Mouse (Mus musculus) liver, embryonic 12.5 days (tissue): Measurements from ENCODE around the gene Scg3. TPM values are rescaled to one million over a fixed set of nuclear protein-coding genes. Genes with fewer than 3 reads are reported as not detected.
"Not testable (repeated sequence)": the region's sequence is repeated elsewhere in the genome, so short reads cannot be mapped to it uniquely, and the experiment has no call there.

Experiments used
- ATAC-seq: fragments of 200-750 bp; cut with Nextera tagmentation; 2 replicates; pipeline ENCODE4 v1.8.0; 2017; ENCODE audit warnings: moderate number of reproducible peaks, mild to moderate bottlenecking, moderate library complexity
- H3K27ac ChIP-seq: fragments of 300-500 bp; sonication (generic); 2 replicates; pipeline ENCODE4 v1.5.1; 2016; ENCODE audit warnings: mild to moderate bottlenecking
- H3K27me3 ChIP-seq: fragments of 300-500 bp; sonication (generic); replicated peaks from 2 replicates; pipeline ENCODE4 v1.6.1; 2016; ENCODE audit warnings: mild to moderate bottlenecking, moderate library complexity
- H3K36me3 ChIP-seq: fragments of 300-500 bp; sonication (generic); 2 replicates; pipeline ENCODE4 v1.6.1; 2016; ENCODE audit warnings: mild to moderate bottlenecking, moderate library complexity
- H3K4me1 ChIP-seq: fragments of 300-500 bp; sonication (generic); 2 replicates; pipeline ENCODE4 v1.6.1; 2016
- H3K4me2 ChIP-seq: fragments of 300-500 bp; sonication (generic); 2 replicates; pipeline ENCODE4 v1.6.1; 2016; ENCODE audit warnings: mild to moderate bottlenecking, moderate library complexity
- H3K4me3 ChIP-seq: fragments of 300-500 bp; sonication (generic); 2 replicates; pipeline ENCODE4 v1.5.1; 2016; ENCODE audit warnings: mild to moderate bottlenecking, moderate library complexity
- H3K9ac ChIP-seq: fragments of 300-500 bp; sonication (generic); 2 replicates; pipeline ENCODE4 v1.6.1; 2016; ENCODE audit warnings: mild to moderate bottlenecking, moderate library complexity
- H3K9me3 ChIP-seq: fragments of 300-500 bp; sonication (generic); replicated peaks from 2 replicates; pipeline ENCODE4 v1.6.1; 2016; ENCODE audit warnings: mild to moderate bottlenecking, moderate library complexity
- WGBS: fragments of 180-500 bp; shearing (Covaris S2); methylation state at CpG from one replicate; pipeline ENCODE4 v1.1.7; 2016; ENCODE audit not compliant: insufficient replicate concordance; 5-methylcytosine and 5-hydroxymethylcytosine counted together
- polyA plus RNA-seq: library from polyadenylated mRNA; unstranded; fragments of >200 nt; fragmentation: Nextera tagmentation; extraction: Ambion mirVana; gene quantifications from 2 replicates; pipeline ENCODE4 v1.2.1, GENCODE M21; 2016

Gene Scg3
- polyA plus RNA-seq, 1 experiment from 2014 or later, result 0.30 TPM

DNA sequence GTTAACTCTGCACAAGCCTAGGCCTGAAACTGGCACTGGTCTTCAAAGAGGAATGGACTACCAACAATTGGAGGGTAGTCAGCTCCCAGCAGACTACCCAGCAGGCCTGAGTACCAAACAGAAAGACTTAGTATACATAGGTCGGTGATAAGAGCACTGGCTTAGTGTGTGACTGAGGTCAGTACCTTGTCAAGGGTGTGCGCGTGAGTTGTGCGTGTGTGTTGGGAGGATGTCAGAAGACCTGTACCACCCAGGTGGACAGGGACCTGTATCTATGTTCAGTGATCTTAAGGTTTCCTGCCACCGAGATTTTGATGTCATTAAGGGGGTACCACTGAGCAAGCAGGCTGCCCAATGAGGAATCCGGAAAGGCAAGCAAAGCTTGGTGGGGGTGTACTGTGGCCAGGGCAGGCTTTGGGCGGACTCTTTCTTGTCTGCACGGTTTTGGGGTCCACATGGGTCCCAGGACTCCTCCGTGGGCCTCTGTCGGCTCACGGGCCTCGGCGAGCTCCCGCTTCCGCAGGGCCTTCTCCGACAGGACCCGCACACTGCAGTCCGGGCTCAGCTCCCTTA is 58.8 kb downstream of the Scg3 start:
- Histone ChIP-seq H3K9ac (peak overlapping the region; percentile 65), H3K4me1 (peaks cover 8% of the 10 kb centered on the region; the same call in 1 of the 2 replicates), H3K9me3 (no peaks in the 10 kb centered on the region), H3K27ac (no peak overlapping the region), H3K36me3 (no peaks in the 10 kb centered on the region), H3K4me3 (peak overlapping the region; percentile 65), H3K4me2 (peak overlapping the region; percentile 87), H3K27me3 (peaks cover 37% of the 10 kb centered on the region)
- WGBS, result 18% methylated on average over 18 of the region's 18 CpGs
- ATAC-seq, result peak; percentile 48

DNA sequence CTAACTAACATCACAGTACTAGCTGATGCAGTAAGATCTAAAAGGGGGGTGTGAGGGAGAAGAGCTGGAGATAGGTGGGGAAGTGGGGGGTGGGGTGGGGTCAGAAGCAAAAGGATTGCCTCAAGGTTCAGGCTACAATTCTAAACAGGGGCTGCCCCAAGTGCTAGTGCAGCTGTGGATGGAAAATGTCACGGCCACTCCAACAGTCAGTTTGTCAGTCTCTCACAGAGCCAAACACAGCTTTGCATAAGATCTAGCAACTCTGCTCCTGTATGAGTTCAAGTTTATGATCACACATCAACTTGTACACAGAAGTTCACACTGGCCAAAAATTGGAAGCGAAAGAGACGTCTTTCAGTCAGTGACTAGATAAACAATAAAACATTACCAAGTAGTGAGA is 62.4 kb downstream of the Scg3 start:
- WGBS, result 68% methylated on average over 3 of the region's 3 CpGs
- H3K9me3 ChIP-seq, result no peaks in the 10 kb centered on the region

DNA sequence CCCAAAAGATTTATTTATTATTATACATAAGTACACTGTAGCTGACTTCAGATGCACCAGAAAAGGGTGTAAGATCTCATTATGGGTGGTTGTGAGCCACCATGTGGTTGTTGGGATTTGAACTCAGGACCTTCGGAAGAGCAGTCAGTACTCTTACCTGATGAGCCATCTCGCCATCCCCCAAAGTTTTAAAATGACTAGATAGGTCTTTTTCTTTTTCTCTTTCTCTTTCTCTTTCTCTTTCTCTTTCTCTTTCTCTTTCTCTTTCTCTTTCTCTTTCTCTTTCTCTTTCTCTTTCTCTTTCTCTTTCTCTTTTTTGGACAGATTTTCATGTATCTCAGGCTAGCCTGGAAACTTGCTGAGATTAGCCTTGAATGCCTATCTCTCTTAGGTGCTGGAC is 64.1 kb downstream of the Scg3 start:
- H3K4me3 ChIP-seq, H3K27ac ChIP-seq, H3K36me3 ChIP-seq, H3K4me1 ChIP-seq, H3K4me2 ChIP-seq, H3K9ac ChIP-seq, H3K9me3 ChIP-seq, ATAC-seq: not testable (repeated sequence)
- peaks cover 12% of the 10 kb centered on the region for H3K27me3 ChIP-seq
- WGBS, result 84% methylated on average over 2 of the region's 2 CpGs

More for the DNA sequence above, 62.4 kb downstream of the Scg3 start:
- H3K4me1 ChIP-seq, result peaks cover 8% of the 10 kb centered on the region; the same call in 1 of the 2 replicates
- no peak for ATAC-seq
- H3K4me2 ChIP-seq, result no peak overlapping the region
- H3K4me3 ChIP-seq, result no peak overlapping the region
- H3K27me3 ChIP-seq, result peaks cover 29% of the 10 kb centered on the region
- no peak overlapping the region for H3K27ac ChIP-seq
- no peak overlapping the region for H3K9ac ChIP-seq
- H3K36me3 ChIP-seq, result no peaks in the 10 kb centered on the region

DNA sequence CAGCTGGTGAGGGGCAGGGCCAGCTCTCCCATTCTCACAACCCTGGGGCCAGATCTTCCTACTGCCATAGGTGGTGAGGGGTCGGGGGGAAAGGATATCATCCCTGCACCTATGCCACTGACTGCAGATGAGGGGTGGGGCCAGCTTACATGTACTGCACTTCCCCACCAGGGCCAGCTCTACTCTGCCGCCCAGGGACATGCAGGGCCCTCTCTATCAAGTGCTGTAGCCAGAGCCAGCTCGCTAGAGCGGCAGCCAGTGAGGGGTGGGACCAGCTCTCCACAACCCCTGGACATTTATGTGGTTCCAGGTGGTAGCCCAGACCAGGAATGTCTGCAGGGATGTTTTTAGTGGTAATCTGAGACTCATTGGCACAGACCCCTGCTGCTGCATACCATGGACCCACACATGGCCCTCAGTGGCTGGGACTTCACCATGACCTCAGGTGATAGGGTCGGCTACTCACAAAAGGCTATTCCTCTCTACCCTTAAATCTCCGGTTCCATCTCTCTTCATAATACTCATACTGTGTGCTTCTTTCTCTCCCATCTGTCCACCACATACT is 64.9 kb downstream of the Scg3 start:
- WGBS, result 69% methylated on average over 6 of the region's 6 CpGs
- no peaks in the 10 kb centered on the region for H3K36me3 ChIP-seq
- peaks cover 4% of the 10 kb centered on the region; the same call in 1 of the 2 replicates for H3K27me3 ChIP-seq
- H3K4me3 ChIP-seq, result no peak overlapping the region
- no peak overlapping the region for H3K27ac ChIP-seq
- ATAC-seq, result no peak
- no peaks in the 10 kb centered on the region for H3K9me3 ChIP-seq
- no peak overlapping the region for H3K9ac ChIP-seq
- H3K4me2 ChIP-seq, result no peak overlapping the region
- no peaks in the 10 kb centered on the region for H3K4me1 ChIP-seq

DNA sequence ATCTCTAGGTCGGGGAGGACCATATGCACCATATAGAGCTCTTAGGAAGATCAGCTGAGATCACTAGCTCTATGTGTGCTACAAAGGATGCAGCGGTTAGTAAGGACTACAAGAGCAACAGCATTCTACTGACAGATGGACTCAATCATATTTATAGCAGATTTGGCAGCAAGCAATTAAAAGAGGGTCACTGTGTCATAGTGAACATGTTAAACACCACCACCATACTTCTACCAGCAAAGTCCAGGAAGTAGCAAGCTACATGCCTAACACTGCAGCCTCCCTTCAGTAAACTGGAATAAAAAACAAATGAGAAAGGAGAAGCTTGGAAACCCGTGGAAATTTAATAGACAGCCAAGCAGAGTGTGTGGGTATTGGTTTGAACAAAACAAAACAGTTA is 67.3 kb downstream of the Scg3 start:
- ATAC-seq, result no peak
- Histone ChIP-seq H3K4me1 (no peaks in the 10 kb centered on the region), H3K27ac (no peak overlapping the region), H3K9ac (no peak overlapping the region), H3K27me3 (peaks cover 16% of the 10 kb centered on the region), H3K4me3 (no peak overlapping the region), H3K36me3 (no peaks in the 10 kb centered on the region), H3K4me2 (no peak overlapping the region), H3K9me3 (no peaks in the 10 kb centered on the region)
- 56% methylated on average over 3 of the region's 3 CpGs for WGBS

DNA sequence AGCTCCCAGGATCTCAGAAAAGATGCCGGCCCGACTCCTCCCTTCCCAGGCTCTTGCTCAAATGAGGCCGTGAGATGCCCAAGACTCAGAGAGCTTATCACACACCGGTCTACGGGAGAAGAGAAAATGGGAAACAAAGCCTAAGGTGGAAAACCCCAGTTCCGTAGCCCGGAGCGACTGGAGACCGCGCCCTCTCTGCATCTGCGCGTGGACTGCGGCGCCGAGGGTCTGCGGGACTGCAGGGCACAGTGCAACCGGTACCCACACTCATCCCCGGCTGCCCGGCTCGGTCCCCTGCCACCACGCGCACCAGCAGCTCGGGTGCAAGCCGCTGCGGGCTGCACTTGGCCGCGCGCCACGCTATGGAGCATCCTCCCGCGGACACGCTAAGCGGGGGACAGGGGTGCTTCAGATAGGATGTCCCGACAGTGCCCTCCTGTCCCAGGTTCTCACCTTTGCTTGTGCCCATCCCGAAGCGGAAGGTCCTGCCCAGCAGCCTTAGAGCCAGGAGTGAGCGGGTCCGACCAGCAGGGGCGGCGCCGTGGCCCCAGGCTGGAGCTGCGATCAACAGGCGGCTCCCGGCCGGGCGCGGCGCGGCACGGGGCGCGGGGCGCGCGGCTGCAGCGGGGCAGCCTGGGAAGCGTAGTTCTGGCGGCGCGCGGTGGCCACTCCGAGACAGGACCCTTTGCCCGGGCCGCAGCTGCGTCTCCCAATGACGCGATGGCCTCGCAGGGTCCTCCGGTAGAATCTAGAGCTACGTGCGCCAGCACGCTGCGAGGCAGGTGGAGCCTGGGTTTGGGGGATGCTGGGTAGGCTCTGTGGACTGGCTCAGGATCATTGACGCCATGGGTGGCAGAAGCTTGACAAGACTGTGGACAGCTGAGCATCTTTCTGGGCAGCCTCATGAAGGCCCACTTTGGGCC is 73.0 kb downstream of the Scg3 start, which contains the start of gene Tmod2:
TSS of gene Tmod2 (minus strand) at position 755 of the 923 bp plus-strand sequence.
- no peaks in the 10 kb centered on the region for H3K36me3 ChIP-seq
- peaks cover 49% of the 10 kb centered on the region for H3K27me3 ChIP-seq
- H3K4me3 ChIP-seq, result peak within 1 kb of the TSS; percentile 47
- H3K4me1 ChIP-seq, result no peaks in the 10 kb centered on the region
- peak within 1 kb of the TSS; percentile 72 for H3K4me2 ChIP-seq
- H3K27ac ChIP-seq, result no peak within 1 kb of the TSS
- H3K9ac ChIP-seq, result no peak within 1 kb of the TSS
- no peaks in the 10 kb centered on the region for H3K9me3 ChIP-seq
- WGBS, result 2% methylated on average over 74 of the region's 74 CpGs
- ATAC-seq, result 0 out of 2 replicates have a peak, but pooled peaks have one; percentile 30

DNA sequence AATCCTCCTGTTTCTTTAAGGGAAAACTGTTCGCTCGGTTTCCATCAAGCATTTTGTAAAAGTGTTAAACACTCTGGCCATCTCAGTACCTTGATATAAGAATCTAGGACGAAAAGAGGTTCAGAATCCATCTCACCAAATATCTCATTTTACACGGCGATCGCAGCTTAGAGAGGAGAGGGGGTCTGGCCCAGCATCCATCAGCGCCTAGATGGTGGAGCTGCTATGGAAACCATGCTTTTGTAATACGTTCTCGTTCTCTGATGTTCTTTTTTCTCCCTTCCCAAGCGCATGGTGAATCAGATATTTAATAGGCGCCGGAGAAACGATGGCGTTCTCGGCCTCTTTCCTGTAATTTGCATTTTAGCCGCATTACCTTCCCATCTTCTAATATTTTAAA is 73.9 kb downstream of the Scg3 start:
- ATAC-seq, result no peak
- H3K9ac ChIP-seq, result no peak overlapping the region
- no peak overlapping the region for H3K4me3 ChIP-seq
- H3K4me2 ChIP-seq, result peak overlapping the region; percentile 72
- peaks cover 49% of the 10 kb centered on the region for H3K27me3 ChIP-seq
- WGBS, result 34% methylated on average over 16 of the region's 16 CpGs
- H3K36me3 ChIP-seq, result no peaks in the 10 kb centered on the region
- H3K27ac ChIP-seq, result no peak overlapping the region
- no peaks in the 10 kb centered on the region for H3K9me3 ChIP-seq
- no peaks in the 10 kb centered on the region for H3K4me1 ChIP-seq

DNA sequence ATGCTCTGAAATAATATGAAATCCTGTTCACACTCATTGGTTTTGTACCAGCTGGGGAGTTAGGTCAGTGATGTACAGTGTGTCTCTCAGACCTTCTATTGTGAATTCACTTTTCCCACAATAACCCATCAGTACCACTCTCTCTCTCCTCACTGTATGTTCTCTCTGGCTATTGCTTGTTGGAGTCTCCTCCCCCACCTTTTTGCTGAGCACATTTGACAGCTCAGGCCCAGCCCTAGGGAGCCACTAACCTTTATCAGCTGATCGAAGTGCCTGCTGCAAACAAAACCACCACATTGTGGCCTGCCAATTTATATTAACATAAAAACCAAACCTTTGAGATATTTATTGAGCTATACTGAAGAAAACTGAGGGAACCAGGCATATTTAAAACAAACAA is 74.4 kb downstream of the Scg3 start:
- Histone ChIP-seq H3K36me3 (no peaks in the 10 kb centered on the region), H3K27ac (no peak overlapping the region), H3K4me1 (no peaks in the 10 kb centered on the region), H3K9me3 (no peaks in the 10 kb centered on the region), H3K4me3 (no peak overlapping the region), H3K4me2 (no peak overlapping the region), H3K27me3 (peaks cover 49% of the 10 kb centered on the region), H3K9ac (no peak overlapping the region)
- ATAC-seq, result no peak
- 24% methylated on average over 1 of the region's 1 CpGs for WGBS

DNA sequence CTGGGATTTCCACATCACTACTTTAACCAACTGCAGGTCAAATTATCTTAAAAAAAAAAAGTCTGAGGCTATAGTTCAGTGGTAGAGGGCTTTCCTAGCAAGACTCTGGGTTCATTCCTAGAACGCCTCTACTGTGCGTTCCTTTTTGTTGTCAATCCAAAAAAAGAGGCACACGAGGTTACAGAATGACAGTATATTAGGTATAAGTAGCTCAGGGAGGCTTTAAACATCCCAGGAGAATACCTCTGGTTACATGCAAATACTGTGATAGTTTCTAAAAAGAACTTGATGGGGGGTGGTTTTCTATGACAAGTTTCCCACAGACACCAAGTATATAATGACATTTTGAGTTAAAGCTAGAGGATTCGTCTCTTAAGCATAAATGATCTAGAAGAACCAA is 76.4 kb downstream of the Scg3 start:
- H3K36me3 ChIP-seq, result no peaks in the 10 kb centered on the region
- H3K4me2 ChIP-seq, result no peak overlapping the region
- ATAC-seq, result no peak
- no peak overlapping the region for H3K9ac ChIP-seq
- WGBS, result 70% methylated on average over 4 of the region's 4 CpGs
- H3K4me1 ChIP-seq, result no peaks in the 10 kb centered on the region
- peaks cover 42% of the 10 kb centered on the region for H3K27me3 ChIP-seq
- no peak overlapping the region for H3K4me3 ChIP-seq
- no peak overlapping the region for H3K27ac ChIP-seq
- no peaks in the 10 kb centered on the region for H3K9me3 ChIP-seq

DNA sequence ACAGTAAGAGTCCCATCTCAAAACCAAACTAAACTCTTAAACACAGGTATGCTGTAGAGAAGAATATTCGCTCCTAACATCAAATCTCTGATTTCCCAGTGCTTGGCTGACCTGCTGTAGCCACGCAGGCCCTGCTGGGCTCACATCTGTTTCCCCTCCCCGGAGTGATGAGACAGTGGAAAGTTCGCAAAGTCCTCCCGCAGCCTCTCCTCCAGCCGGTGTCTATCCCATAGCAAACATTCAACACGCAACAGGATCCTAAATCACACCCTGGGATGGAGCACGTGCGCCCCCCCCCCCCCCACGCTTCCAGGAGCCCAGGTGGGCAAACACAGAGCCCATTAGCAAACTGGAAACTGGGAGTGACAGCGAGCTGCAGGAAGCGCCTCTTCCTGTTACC is 82.3 kb downstream of the Scg3 start:
- H3K9ac ChIP-seq, result no peak overlapping the region
- no peaks in the 10 kb centered on the region for H3K36me3 ChIP-seq
- H3K9me3 ChIP-seq, result no peaks in the 10 kb centered on the region
- no peak overlapping the region; the same call in 1 of the 2 replicates for H3K4me2 ChIP-seq
- 0 out of 2 replicates have a peak, but pooled peaks cover 3% of the 10 kb centered on the region for H3K27me3 ChIP-seq
- no peak for ATAC-seq
- WGBS, result 17% methylated on average over 12 of the region's 12 CpGs
- H3K4me3 ChIP-seq, result no peak overlapping the region
- no peak overlapping the region for H3K27ac ChIP-seq
- H3K4me1 ChIP-seq, result no peaks in the 10 kb centered on the region

DNA sequence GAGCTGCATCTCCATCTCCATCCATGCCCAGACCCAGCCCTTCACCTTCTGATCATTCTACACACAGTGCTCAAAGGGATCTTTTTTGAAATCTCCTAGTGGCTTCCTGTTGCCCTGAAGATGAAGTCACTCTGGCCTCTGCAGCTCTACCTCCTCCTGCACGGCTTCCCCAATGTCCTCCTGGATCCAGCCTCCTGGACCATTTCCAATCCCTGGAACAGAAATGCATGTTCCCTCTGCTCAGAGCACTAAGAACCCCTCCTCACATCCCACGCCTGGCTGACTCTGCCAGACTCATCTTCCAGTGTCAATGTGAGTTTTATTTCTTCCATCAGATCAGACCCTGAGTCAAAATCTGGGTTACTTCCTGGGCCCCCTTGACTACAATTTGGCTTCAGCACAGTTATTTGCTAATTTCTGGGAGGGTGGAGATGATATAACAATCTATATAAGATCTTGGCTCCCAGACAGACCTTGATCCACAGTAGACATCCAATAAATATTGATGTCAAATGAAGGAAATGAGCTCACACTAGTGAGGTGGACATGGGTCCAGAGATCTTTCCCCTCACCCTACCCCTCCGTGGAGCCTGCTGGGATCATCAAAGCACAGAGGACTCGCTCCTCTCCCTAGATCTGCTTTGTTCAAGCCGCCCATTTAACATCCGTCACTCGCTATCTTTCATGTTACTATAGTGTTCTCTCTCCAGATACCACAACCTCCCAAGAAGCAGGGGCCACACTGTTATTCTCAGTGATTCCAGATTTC is 83.5 kb downstream of the Scg3 start:
- H3K4me2 ChIP-seq, result no peak overlapping the region
- H3K4me1 ChIP-seq, result no peaks in the 10 kb centered on the region
- H3K9ac ChIP-seq, result no peak overlapping the region
- H3K27me3 ChIP-seq, result 0 out of 2 replicates have a peak, but pooled peaks cover 3% of the 10 kb centered on the region
- no peak for ATAC-seq
- H3K36me3 ChIP-seq, result no peaks in the 10 kb centered on the region
- WGBS, result 68% methylated on average over 7 of the region's 7 CpGs
- no peak overlapping the region for H3K4me3 ChIP-seq
- no peak overlapping the region for H3K27ac ChIP-seq
- no peaks in the 10 kb centered on the region for H3K9me3 ChIP-seq
